Mouse (Mus musculus): ENCODE measurements around the gene Baz2a.

- no peak for TF ChIP-seq CTCF (IDR thresholded peaks at IDR 0.05; ENCODE audit: low read depth, low read length)
- no peak for TF ChIP-seq POLR2A (IDR thresholded peaks at IDR 0.05; ENCODE audit: extremely low read depth, insufficient read depth, low read length)
These were observed 48.1 kb upstream of the Baz2a start for GRCm38 (mm10) chr10:128043041-128043835.

Measured in liver, adult 2 months (tissue).